Mouse (Mus musculus) heart, adult 2 months (tissue): Measurements from ENCODE around the gene 4933415A04Rik.

ENCODE experiments used
- CTCF ChIP-seq: fragments of 200-600 bp; IDR thresholded peaks from 2 replicates; pipeline ENCODE4 v1.8.1; 2022; ENCODE audit warnings: antibody characterized with exemption, mild to moderate bottlenecking, moderate library complexity
- POLR2A ChIP-seq: fragments of 200-500 bp; IDR thresholded peaks from 2 replicates; pipeline ENCODE4 v1.6.1; 2011; ENCODE audit warnings: mild to moderate bottlenecking, low read depth, low read length, control low read depth; ENCODE audit not compliant: insufficient read depth

- TF ChIP-seq POLR2A = no peak
- no peak for TF ChIP-seq CTCF
Observed at GRCm38 (mm10) chr11:43552675-43553074, 34.2 kb upstream of the 4933415A04Rik start.
